Mouse (Mus musculus) frontal cortex, postnatal 36 days (tissue): ENCODE results near the gene Six4.
"Not testable (repeated sequence)": the region's sequence is repeated elsewhere in the genome, so short reads cannot be mapped to it uniquely, and the experiment has no call there.

Experiments used
- DNase-seq, 2 experiments: peaks; one replicate each; pipeline ENCODE4 v3.0.0; 2022; ENCODE audit warnings: low spot score in 2 of 2

The Six4 gene

GRCm38 (mm10) chr12:73088500-73088899, 24.8 kb downstream of the Six4 start:
- no peak for DNase-seq

DNA sequence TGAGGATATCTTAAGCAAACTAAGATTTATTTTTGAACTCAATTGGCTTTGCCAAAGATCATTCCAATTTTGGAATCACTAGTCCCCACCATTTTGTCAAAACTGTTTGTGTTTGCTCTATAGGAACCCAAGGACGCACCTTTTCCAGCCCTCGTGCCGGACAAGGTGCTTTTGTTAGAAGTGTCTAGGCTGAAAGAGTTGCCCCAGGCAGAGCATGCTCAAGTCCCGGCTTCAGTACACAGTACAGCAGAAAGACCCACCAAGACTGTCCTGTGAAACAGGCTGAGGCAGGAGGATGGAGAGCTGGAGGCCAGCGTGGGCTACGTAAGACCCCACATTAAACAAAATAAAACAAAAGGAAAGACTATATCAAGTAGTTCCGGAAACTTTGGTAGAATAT, 26.2 kb downstream of the Six4 start:
- DNase-seq, result no peak

GRCm38 (mm10) chr12:73085739-73086630, 27.3 kb downstream of the Six4 start:
- no peak for DNase-seq

DNA sequence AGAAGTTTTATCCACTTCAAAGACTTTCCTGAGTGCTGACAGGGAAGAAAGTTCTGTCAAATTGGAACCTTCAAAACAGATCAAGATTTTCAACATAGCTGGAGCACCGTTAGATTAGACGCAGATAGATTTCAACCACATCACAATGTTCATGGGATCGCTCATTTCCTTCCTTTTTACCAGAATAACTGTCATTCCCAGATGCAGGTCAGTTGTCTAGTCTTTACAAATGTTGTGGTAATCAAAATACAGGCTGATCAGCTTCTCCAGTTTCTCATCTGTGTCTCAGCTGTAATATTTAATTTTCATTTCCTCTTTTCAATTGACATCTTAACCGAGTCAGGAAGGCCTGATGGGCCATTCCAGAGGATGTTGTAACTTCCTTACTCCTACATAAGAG, 29.5 kb downstream of the Six4 start:
- no peak for DNase-seq

DNA sequence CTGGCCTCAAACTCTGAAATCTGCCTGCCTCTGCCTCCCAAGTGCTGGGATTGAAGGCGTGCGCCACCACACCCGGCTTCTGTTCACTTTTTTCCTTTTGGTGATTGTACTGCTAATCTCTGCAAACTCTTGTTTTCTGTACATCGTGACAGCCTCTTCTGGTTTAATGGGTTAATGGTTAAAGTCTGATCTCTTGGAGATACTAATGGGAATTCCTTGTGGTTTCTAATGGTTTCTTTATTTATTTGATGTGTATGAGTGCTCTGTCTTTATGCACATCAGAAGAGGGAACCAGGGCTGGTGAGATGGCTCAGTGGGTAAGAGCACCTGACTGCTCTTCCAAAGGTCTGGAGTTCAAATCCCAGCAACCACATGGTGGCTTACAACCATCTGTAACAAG, 31.4 kb downstream of the Six4 start:
- not testable (repeated sequence) for DNase-seq

DNA sequence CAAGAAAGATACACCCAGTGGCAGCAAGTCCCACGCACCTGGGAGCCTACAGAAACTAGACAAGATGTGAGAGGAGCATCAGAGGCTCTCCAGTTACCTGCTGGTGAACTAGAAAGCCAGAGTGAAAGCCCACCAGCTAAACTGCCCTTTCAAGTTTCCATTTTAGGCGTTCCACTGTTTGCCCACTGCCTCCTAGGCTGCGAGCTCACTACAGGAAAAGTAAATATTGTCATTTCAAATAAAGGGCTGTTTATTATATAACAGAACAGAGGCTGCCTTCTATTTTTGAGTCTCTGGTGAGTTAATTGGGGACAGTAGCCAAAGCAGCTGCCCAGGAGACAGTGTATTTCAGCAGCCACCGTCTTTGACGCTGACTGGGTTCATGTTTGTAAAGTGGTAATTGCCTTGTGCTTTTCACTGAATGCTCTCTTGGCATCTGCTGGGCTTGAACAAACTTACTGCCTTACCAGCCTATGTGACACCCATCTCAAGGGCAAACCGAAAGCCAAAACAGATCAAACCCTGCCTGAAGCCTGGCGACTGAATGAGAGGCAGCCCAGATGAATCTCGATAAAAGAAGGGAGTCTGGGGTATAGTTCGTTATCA, 52.3 kb downstream of the Six4 start:
- DNase-seq, result no peak

- DNase-seq, result no peak
Measured at GRCm38 (mm10) chr12:73057492-73057891, 55.8 kb downstream of the Six4 start.

DNA sequence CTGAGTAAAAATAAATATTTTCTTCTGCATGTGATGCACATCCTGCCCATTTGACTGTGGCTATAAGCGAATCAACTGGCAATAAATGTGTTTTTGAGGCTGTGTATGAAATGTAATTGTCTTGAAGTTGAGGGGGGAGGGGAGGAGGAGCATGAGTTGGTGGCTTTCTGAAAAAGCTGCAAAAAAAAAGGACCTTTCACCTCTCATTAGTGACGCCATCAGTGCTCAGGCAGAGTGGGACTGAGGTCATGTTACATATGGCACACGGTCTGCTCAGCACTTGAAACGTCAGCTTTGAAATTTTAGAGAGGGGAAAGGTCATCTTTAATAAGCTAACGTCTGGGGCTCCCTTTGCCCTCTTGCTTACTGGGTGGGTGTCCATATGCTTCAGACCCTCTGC, 57.8 kb downstream of the Six4 start:
- no peak for DNase-seq

GRCm38 (mm10) chr12:73054576-73055185, 58.6 kb downstream of the Six4 start:
- DNase-seq, result no peak

DNA sequence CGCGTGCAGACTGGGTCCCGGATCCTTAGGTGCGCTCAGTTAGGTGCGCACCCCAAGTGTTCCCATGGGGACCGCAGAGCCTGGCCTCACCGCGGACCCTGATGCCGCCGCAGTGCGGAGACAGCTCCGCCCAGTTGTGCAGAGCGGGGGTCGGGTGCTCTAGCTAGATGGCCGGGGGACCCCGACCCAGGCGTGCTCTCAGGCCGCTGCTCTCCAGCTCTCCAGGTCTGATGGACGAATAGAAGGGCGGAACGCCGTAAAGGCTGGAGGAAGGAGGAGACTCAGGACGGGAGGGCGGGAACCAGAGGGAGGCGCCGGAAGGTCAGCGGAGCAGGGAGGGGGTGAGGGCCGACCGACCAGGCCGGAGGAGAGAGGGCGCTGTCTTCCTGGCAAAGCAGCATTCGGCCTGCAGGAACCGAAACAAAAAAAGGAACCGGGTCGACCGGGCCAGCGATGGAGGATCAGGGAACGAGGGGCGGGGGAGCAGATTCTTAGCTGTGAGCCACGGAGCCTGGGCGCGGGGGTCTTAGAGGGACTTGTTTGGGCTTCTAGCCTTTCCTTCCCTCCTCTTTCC, 59.5 kb downstream of the Six4 start, which contains the start of gene Six1:
Six1 (minus strand) TSS at position 220 of the 574 bp plus-strand sequence.
- no peak for DNase-seq

- no peak for DNase-seq
Measured at GRCm38 (mm10) chr12:73052651-73053591, 60.3 kb downstream of the Six4 start.

- no peak for DNase-seq
Measured at GRCm38 (mm10) chr12:73052036-73052650, 61.1 kb downstream of the Six4 start.

- DNase-seq, result no peak
Measured at GRCm38 (mm10) chr12:73050811-73051580, 62.3 kb downstream of the Six4 start.

- no peak for DNase-seq
Measured at GRCm38 (mm10) chr12:73050305-73050704, 63.0 kb downstream of the Six4 start.
